Mouse (Mus musculus): ENCODE measurements around the gene Sdk1. TPM values are rescaled to one million over a fixed set of nuclear protein-coding genes. Genes with fewer than 3 reads are reported as not detected.
A peak's percentile ranks its signal among the peaks of the same experiment; 100 is the strongest.

Gene Sdk1
- polyA plus RNA-seq, 1 experiment from 2014 or later = 1.9 TPM

GRCm38 (mm10) chr5:141645671-141646070 lies 404.4 kb downstream of the Sdk1 start:
- no peak for ATAC-seq (ENCODE audit: insufficient number of reproducible peaks, insufficient read depth, low FRiP score, low TSS enrichment, low read depth)
- 84% methylated on average over 5 of the region's 5 CpGs for WGBS

GRCm38 (mm10) chr5:141646621-141647020 lies 405.3 kb downstream of the Sdk1 start:
- WGBS = 77% methylated on average over 2 of the region's 2 CpGs
- Histone ChIP-seq H3K4me3 (no peak overlapping the region), H3K9me3 (no peaks in the 10 kb centered on the region), H3K4me2 (no peak overlapping the region), H3K4me1 (0 out of 2 replicates have a peak, but pooled peaks cover 3% of the 10 kb centered on the region), H3K27me3 (no peaks in the 10 kb centered on the region), H3K36me3 (no peaks in the 10 kb centered on the region), H3K27ac (no peak overlapping the region), H3K9ac (no peak overlapping the region)
- ATAC-seq (ENCODE audit: insufficient number of reproducible peaks, insufficient read depth, low FRiP score, low TSS enrichment, low read depth) = no peak

More at GRCm38 (mm10) chr5:141645671-141646070, 404.4 kb downstream of the Sdk1 start:
- H3K4me3 ChIP-seq = no peak overlapping the region
- H3K27ac ChIP-seq = no peak overlapping the region
- no peak overlapping the region for H3K4me2 ChIP-seq
- no peaks in the 10 kb centered on the region for H3K9me3 ChIP-seq
- no peak overlapping the region for H3K9ac ChIP-seq
- no peaks in the 10 kb centered on the region for H3K36me3 ChIP-seq
- H3K4me1 ChIP-seq = 0 out of 2 replicates have a peak, but pooled peaks cover 3% of the 10 kb centered on the region
- H3K27me3 ChIP-seq = no peaks in the 10 kb centered on the region

- Histone ChIP-seq H3K4me1 (0 out of 2 replicates have a peak, but pooled peaks cover 3% of the 10 kb centered on the region), H3K9ac (no peak overlapping the region), H3K27ac (no peak overlapping the region), H3K4me2 (no peak overlapping the region), H3K36me3 (no peaks in the 10 kb centered on the region), H3K9me3 (no peaks in the 10 kb centered on the region), H3K27me3 (no peaks in the 10 kb centered on the region), H3K4me3 (no peak overlapping the region)
- no peak for ATAC-seq (ENCODE audit: insufficient number of reproducible peaks, insufficient read depth, low FRiP score, low TSS enrichment, low read depth)
- WGBS = 49% methylated on average over 6 of the region's 6 CpGs
Observed at GRCm38 (mm10) chr5:141649831-141650375, 408.6 kb downstream of the Sdk1 start.

GRCm38 (mm10) chr5:141651690-141652377 lies 410.5 kb downstream of the Sdk1 start:
- 0 out of 2 replicates have a peak, but pooled peaks cover 3% of the 10 kb centered on the region for H3K4me1 ChIP-seq
- H3K9me3 ChIP-seq = no peaks in the 10 kb centered on the region
- no peak overlapping the region for H3K4me3 ChIP-seq
- no peak for ATAC-seq (ENCODE audit: insufficient number of reproducible peaks, insufficient read depth, low FRiP score, low TSS enrichment, low read depth)
- H3K9ac ChIP-seq = no peak overlapping the region
- no peaks in the 10 kb centered on the region for H3K27me3 ChIP-seq
- no peaks in the 10 kb centered on the region for H3K36me3 ChIP-seq
- no peak overlapping the region for H3K27ac ChIP-seq
- no peak overlapping the region for H3K4me2 ChIP-seq
- 85% methylated on average over 4 of the region's 4 CpGs for WGBS

- H3K4me3 ChIP-seq = no peak overlapping the region
Observed at GRCm38 (mm10) chr5:141676371-141676770, 435.1 kb downstream of the Sdk1 start.

DNA sequence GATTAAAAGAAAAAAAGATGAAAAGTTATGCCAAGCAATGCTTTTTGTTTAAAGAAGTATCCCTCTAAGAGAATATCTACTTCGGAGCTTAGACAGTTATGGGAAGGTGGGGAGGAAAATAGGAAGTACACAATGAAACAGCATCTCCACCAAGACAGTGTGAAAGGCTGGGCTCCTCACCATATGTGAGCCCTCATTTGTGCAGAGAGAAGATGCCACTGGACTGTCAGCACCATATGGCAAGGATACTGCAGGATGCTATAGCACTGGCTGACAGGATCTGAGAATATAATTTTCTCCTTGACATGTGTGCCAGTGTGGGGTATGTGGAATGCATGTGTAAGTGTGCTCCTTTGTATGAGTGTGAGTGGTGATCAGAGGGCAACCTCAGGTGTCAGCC lies 435.7 kb downstream of the Sdk1 start:
- WGBS = 89% methylated on average over 1 of the region's 1 CpGs
- Histone ChIP-seq H3K27me3 (no peaks in the 10 kb centered on the region), H3K9me3 (no peaks in the 10 kb centered on the region), H3K27ac (no peak overlapping the region), H3K4me2 (no peak overlapping the region), H3K4me1 (peaks cover 4% of the 10 kb centered on the region; the same call in 1 of the 2 replicates), H3K4me3 (no peak overlapping the region), H3K36me3 (no peaks in the 10 kb centered on the region), H3K9ac (no peak overlapping the region)
- ATAC-seq (ENCODE audit: insufficient number of reproducible peaks, insufficient read depth, low FRiP score, low TSS enrichment, low read depth) = no peak

More at GRCm38 (mm10) chr5:141676371-141676770, 435.1 kb downstream of the Sdk1 start:
- ATAC-seq (ENCODE audit: insufficient number of reproducible peaks, insufficient read depth, low FRiP score, low TSS enrichment, low read depth) = no peak
- Histone ChIP-seq H3K4me2 (no peak overlapping the region), H3K4me1 (peaks cover 4% of the 10 kb centered on the region; the same call in 1 of the 2 replicates), H3K27ac (no peak overlapping the region), H3K36me3 (no peaks in the 10 kb centered on the region), H3K27me3 (no peaks in the 10 kb centered on the region), H3K9ac (no peak overlapping the region), H3K9me3 (no peaks in the 10 kb centered on the region)
- WGBS = 79% methylated on average over 1 of the region's 1 CpGs

- ATAC-seq (ENCODE audit: insufficient number of reproducible peaks, insufficient read depth, low FRiP score, low TSS enrichment, low read depth) = no peak
- Histone ChIP-seq H3K27me3 (no peaks in the 10 kb centered on the region), H3K4me2 (no peak overlapping the region), H3K4me3 (no peak overlapping the region), H3K9ac (no peak overlapping the region), H3K4me1 (peaks cover 4% of the 10 kb centered on the region; the same call in 1 of the 2 replicates), H3K27ac (no peak overlapping the region), H3K36me3 (no peaks in the 10 kb centered on the region), H3K9me3 (no peaks in the 10 kb centered on the region)
- 90% methylated on average over 8 of the region's 8 CpGs for WGBS
Observed at GRCm38 (mm10) chr5:141677841-141678240, 436.6 kb downstream of the Sdk1 start.

DNA sequence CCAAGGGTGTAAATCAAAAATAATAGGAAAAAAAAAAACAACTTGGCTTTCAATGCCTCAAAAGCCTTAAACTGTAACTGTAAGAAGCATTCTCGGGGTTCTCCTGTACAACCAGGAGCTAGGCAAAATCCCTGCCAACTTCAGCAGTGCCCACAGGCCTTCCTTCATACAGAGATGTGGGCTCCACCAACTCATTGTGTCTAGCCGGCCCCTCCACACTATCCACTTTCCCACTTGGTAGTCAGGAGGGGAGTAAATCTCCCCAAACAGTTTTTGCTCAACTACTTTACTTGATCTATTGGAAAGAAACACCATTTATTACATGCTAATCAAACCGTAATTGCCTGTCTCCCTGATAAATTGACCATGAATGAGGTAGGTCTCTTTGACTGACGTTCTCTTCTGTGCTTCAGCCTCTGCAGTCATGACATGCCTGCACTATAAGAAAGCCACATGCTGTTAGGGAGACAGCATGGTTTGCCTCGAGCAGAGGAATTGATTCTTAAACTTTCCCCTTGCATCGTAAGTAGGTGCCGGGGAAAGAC lies 445.7 kb downstream of the Sdk1 start:
- H3K36me3 ChIP-seq = no peaks in the 10 kb centered on the region
- no peaks in the 10 kb centered on the region for H3K9me3 ChIP-seq
- WGBS = 46% methylated on average over 7 of the region's 7 CpGs
- H3K27me3 ChIP-seq = no peaks in the 10 kb centered on the region
- H3K4me1 ChIP-seq = peaks cover 26% of the 10 kb centered on the region
- no peak for ATAC-seq (ENCODE audit: insufficient number of reproducible peaks, insufficient read depth, low FRiP score, low TSS enrichment, low read depth)
- no peak overlapping the region for H3K4me2 ChIP-seq
- no peak overlapping the region for H3K27ac ChIP-seq
- no peak overlapping the region for H3K4me3 ChIP-seq
- no peak overlapping the region for H3K9ac ChIP-seq

DNA sequence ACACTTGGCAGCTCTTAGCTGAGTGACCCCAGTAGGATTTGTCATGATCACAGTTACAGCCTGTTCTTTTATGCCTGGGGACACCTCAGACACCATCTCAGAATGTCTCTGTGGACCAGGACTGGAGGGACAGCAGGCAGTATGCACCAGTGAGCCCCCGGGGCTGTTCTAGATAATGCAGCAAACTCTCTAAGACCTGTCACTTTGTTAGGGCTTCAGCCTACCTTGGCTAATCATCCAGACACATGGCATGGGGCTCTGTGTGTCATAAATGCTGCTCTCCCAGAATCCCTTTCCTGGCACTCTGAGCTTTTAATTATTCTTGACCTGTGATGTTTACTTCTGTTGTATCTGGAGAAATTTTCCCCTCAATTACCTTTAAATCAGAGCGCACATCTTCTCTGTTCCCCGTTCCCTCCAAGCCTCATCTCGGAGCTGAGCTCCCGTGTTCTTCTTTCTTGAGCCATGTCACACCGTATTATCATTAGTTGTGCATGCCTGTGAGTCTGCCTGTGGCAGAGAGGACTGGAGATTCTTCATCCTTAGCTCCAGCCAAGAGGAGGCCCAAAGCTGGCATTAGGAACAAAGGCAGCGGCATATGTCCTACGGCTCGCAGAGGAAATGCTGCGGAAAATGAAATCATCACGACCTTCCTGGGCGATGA lies 448.3 kb downstream of the Sdk1 start:
- 71% methylated on average over 12 of the region's 12 CpGs for WGBS

DNA sequence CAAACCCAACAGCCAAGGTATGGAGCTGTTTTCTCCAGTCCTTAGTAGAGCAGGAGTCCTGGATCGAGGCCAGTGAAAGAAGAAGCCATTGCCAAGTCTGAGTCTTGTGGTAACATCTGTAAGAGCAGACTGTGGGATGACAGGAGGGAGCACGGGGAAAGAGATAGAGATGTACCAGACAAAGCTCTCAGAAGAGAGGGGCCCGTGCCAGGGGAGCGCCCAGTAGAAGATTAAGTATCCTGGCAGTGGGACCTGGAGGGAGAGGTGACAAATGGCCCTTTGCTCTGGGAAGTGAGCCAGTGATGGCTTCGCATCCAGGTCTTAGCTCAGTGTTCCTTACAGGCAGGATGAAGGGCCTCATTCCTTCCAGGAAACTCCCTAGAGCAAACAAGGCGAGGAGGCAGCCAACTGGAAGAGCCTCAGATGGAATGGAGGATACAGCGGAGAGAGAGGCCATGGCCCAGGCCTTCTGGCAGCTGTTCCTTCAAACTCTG lies 450.2 kb downstream of the Sdk1 start:
- Histone ChIP-seq H3K4me1 (peaks cover 45% of the 10 kb centered on the region), H3K36me3 (no peaks in the 10 kb centered on the region), H3K4me2 (no peak overlapping the region), H3K9me3 (no peaks in the 10 kb centered on the region), H3K27me3 (no peaks in the 10 kb centered on the region), H3K9ac (no peak overlapping the region), H3K27ac (no peak overlapping the region; the same call in 1 of the 2 replicates), H3K4me3 (no peak overlapping the region)
- 80% methylated on average over 7 of the region's 7 CpGs for WGBS
- ATAC-seq (ENCODE audit: insufficient number of reproducible peaks, insufficient read depth, low FRiP score, low TSS enrichment, low read depth) = no peak

More for the DNA sequence above, 448.3 kb downstream of the Sdk1 start:
- no peaks in the 10 kb centered on the region for H3K27me3 ChIP-seq
- peaks cover 41% of the 10 kb centered on the region for H3K4me1 ChIP-seq
- no peak overlapping the region for H3K27ac ChIP-seq
- no peak overlapping the region for H3K9ac ChIP-seq
- no peak overlapping the region for H3K4me3 ChIP-seq
- ATAC-seq (ENCODE audit: insufficient number of reproducible peaks, insufficient read depth, low FRiP score, low TSS enrichment, low read depth) = no peak
- no peak overlapping the region for H3K4me2 ChIP-seq
- H3K9me3 ChIP-seq = no peaks in the 10 kb centered on the region
- no peaks in the 10 kb centered on the region for H3K36me3 ChIP-seq

DNA sequence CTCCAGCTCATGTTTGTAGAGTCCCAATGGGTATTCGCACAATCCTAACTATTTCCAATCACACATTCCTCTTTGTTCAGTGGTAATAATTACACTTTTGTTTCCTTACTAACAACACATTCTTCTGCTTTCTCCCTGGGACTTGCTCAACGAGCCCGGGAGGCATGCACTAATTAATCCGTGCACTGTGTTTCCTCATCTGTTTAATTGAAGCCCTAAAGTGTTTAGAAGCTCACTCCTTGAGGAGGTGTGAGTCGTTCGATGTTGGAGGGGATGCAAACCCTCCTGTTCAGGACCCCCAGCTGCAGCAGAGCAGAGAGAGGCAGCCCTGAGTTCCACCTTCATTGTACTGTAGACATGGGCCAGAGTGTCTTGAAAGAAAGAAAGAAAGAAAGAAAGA lies 452.4 kb downstream of the Sdk1 start:
- no peak for ATAC-seq (ENCODE audit: insufficient number of reproducible peaks, insufficient read depth, low FRiP score, low TSS enrichment, low read depth)
- Histone ChIP-seq H3K9me3 (no peaks in the 10 kb centered on the region), H3K27me3 (no peaks in the 10 kb centered on the region), H3K9ac (no peak overlapping the region), H3K4me2 (no peak overlapping the region; the same call in 1 of the 2 replicates), H3K4me1 (peaks cover 33% of the 10 kb centered on the region), H3K27ac (peak overlapping the region; percentile 39; the same call in 1 of the 2 replicates), H3K4me3 (no peak overlapping the region), H3K36me3 (no peaks in the 10 kb centered on the region)
- WGBS = 12% methylated on average over 6 of the region's 6 CpGs

All from embryonic facial prominence, embryonic 13.5 days (tissue).